7 mouse cellular contexts compared by ENCODE assay signal in genomic region chr3:126998008-126998741, GRCm38 (mm10).
DNase-seq lines count a peak whose midpoint lies in the region; ATAC-seq lines count a peak whose summit lies in the region.

No protein-coding gene starts in this region.

- peak overlapping the region; percentile 37 for H3K4me2 ChIP-seq in hindbrain, embryonic 11.5 days (replicated peaks; ENCODE audit: low read depth, low read length)
- peak overlapping the region; percentile 52 for H3K4me2 ChIP-seq in limb, embryonic 11.5 days (ENCODE audit: low read depth, severe bottlenecking)
- H3K4me2 ChIP-seq in neural tube, embryonic 11.5 days (ENCODE audit: low read depth): peak overlapping the region; percentile 47

- H3K36me3 ChIP-seq in hindbrain, embryonic 11.5 days (ENCODE audit: control insufficient read depth, insufficient read depth, low read length): no peaks in the 10 kb centered on the region
- no peaks in the 10 kb centered on the region for H3K36me3 ChIP-seq in limb, embryonic 11.5 days (ENCODE audit: control insufficient read depth, insufficient read depth, low read length)
- no peaks in the 10 kb centered on the region for H3K36me3 ChIP-seq in neural tube, embryonic 11.5 days (ENCODE audit: control insufficient read depth, insufficient read depth, low read length)

- peak overlapping the region; percentile 58 for H3K27ac ChIP-seq in hindbrain, embryonic 11.5 days (ENCODE audit: low read depth, low read length)
- H3K27ac ChIP-seq in limb, embryonic 11.5 days (replicated peaks; ENCODE audit: low read depth, low read length): no peak overlapping the region
- H3K27ac ChIP-seq in neural tube, embryonic 11.5 days (ENCODE audit: low read depth, low read length): peak overlapping the region; percentile 83

- H3K4me1 ChIP-seq in hindbrain, embryonic 11.5 days (replicated peaks; ENCODE audit: control insufficient read depth, insufficient read depth, low read length): 0 out of 2 replicates have a peak, but pooled peaks cover 3% of the 10 kb centered on the region
- peaks cover 11% of the 10 kb centered on the region; the same call in 1 of the 2 replicates for H3K4me1 ChIP-seq in limb, embryonic 11.5 days (ENCODE audit: control insufficient read depth, insufficient read depth, low read length)
- H3K4me1 ChIP-seq in neural tube, embryonic 11.5 days (ENCODE audit: control insufficient read depth, insufficient read depth, low read length): peaks cover 19% of the 10 kb centered on the region

- H3K9me3 ChIP-seq in hindbrain, embryonic 11.5 days (ENCODE audit: control insufficient read depth, low read length): no peaks in the 10 kb centered on the region
- H3K9me3 ChIP-seq in limb, embryonic 11.5 days (ENCODE audit: control insufficient read depth, low read length): no peaks in the 10 kb centered on the region
- H3K9me3 ChIP-seq in neural tube, embryonic 11.5 days (ENCODE audit: control insufficient read depth, low read length): no peaks in the 10 kb centered on the region

- H3K9ac ChIP-seq in hindbrain, embryonic 11.5 days (ENCODE audit: low read depth, low read length): peak overlapping the region; percentile 32
- peak overlapping the region; percentile 43; the same call in 1 of the 2 replicates for H3K9ac ChIP-seq in limb, embryonic 11.5 days (ENCODE audit: low read length)
- peak overlapping the region; percentile 27 for H3K9ac ChIP-seq in neural tube, embryonic 11.5 days (ENCODE audit: low read length)

- WGBS in hindbrain, embryonic 11.5 days: 6% methylated on average over 12 of the region's 12 CpGs
- WGBS in limb, embryonic 11.5 days: 8% methylated on average over 12 of the region's 12 CpGs
- 3% methylated on average over 12 of the region's 12 CpGs for WGBS in neural tube, embryonic 11.5 days

- no peaks in the 10 kb centered on the region for H3K27me3 ChIP-seq in hindbrain, embryonic 11.5 days (ENCODE audit: control insufficient read depth, insufficient read depth, low read length)
- no peaks in the 10 kb centered on the region for H3K27me3 ChIP-seq in limb, embryonic 11.5 days (ENCODE audit: control insufficient read depth, insufficient read depth, low read length)
- H3K27me3 ChIP-seq in neural tube, embryonic 11.5 days (ENCODE audit: control insufficient read depth, insufficient read depth, low read length): no peaks in the 10 kb centered on the region

- DNase-seq in WW6 (ENCODE audit: low read depth, low spot score): peak; percentile 33
- peak; percentile 88 for DNase-seq in cerebellum, adult 9-11 months
- peak; percentile 66 to 78 for DNase-seq in frontal cortex, postnatal 36 days (ENCODE audit: low spot score in 2 of 2)
- DNase-seq in hindbrain, embryonic 11.5 days (ENCODE audit: low spot score): peak; percentile 67
- peak; percentile 63 for DNase-seq in limb, embryonic 11.5 days (ENCODE audit: low spot score)
- DNase-seq in neural tube, embryonic 11.5 days (ENCODE audit: low spot score): peak; percentile 71
- no peak for DNase-seq in natural killer cell, adult 2 months (ENCODE audit: low spot score in 2 of 2)

- H3K4me3 ChIP-seq in hindbrain, embryonic 11.5 days (ENCODE audit: low read depth, low read length): peak overlapping the region; percentile 8; the same call in 1 of the 2 replicates
- H3K4me3 ChIP-seq in limb, embryonic 11.5 days (ENCODE audit: low read depth, low read length): peak overlapping the region; percentile 22
- peak overlapping the region; percentile 19 for H3K4me3 ChIP-seq in neural tube, embryonic 11.5 days (ENCODE audit: low read depth, low read length)

- ATAC-seq in hindbrain, embryonic 11.5 days (ENCODE audit: low FRiP score): peak; percentile 84
- ATAC-seq in limb, embryonic 11.5 days (ENCODE audit: insufficient number of reproducible peaks, low FRiP score, low TSS enrichment, low read depth): peak; percentile 65
- ATAC-seq in neural tube, embryonic 11.5 days (ENCODE audit: insufficient read depth, low FRiP score, low TSS enrichment): peak; percentile 72

Comparison
In these comparisons a context has a peak if more than half of its experiments do, and no peak if none do; other contexts are left out.
1. DNase-seq: peak in WW6 (single experiment), cerebellum, adult 9-11 months (single experiment), frontal cortex, postnatal 36 days (2 of 2), hindbrain, embryonic 11.5 days (single experiment), limb, embryonic 11.5 days (single experiment) and neural tube, embryonic 11.5 days (single experiment); none in natural killer cell, adult 2 months (0 of 2).
2. Peak in every context shown above with its lines, with median percentiles within 50 percentile points of each other: ATAC-seq, H3K4me2 ChIP-seq, H3K4me3 ChIP-seq and H3K9ac ChIP-seq.